In the genomic region with DNA sequence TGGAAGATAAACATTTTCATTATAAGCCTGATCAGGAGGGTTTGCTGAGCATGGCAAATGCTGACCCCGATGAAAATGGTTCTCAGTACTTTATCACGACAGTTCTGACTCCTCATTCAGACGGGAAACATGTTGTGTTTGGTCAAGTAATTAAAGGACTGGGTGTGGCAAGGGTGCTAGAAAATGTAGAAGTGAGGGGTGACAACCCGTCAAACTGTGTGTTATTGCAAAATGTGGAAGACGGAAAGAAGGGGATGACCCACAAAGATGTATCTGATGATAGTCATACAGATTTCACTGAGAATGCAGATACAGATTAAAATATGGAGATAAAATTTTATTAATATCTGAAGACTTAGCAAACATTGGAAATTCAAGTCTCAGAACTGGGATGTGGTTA, we compare ENCODE assay signal across 22 mouse cellular contexts.
"Had no signal": no experiment of that assay in that cellular context is flagged by ENCODE, and none has a peak within 500 bp of the region (broad histone marks: within the 10 kb centered on the region; RNA-seq: fewer than 3 reads in every experiment).

No protein-coding gene starts in this region.

- H3K27me3 ChIP-seq: liver, embryonic 15.5 days; lung, embryonic 15.5 days; megakaryocyte, embryonic 14.5 days; midbrain, embryonic 13.5 days; midbrain, embryonic 15.5 days; neural tube, embryonic 13.5 days; neural tube, embryonic 15.5 days had no signal

- DNase-seq: liver, postnatal 0 days; lung, adult 2 months; lung, postnatal 14 days; lung, postnatal 36 days; retina, postnatal 1 day; right cerebral cortex, adult 18-20 months; right cerebral cortex, postnatal 25 days; right cerebral cortex, postnatal 4 days; spleen, adult 18-20 months; thymus, adult 2 months; thymus, postnatal 25 days; thymus, postnatal 4 days had no signal

- H3K9me3 ChIP-seq: liver, embryonic 15.5 days; lung, embryonic 15.5 days; megakaryocyte, embryonic 14.5 days; midbrain, embryonic 13.5 days; midbrain, embryonic 15.5 days; neural tube, embryonic 13.5 days; neural tube, embryonic 15.5 days had no signal

- ATAC-seq: liver, postnatal 0 days; lung, postnatal 0 days; midbrain, embryonic 13.5 days; midbrain, embryonic 15.5 days had no signal

- H3K36me3 ChIP-seq: liver, embryonic 15.5 days; lung, embryonic 15.5 days; midbrain, embryonic 13.5 days; midbrain, embryonic 15.5 days; neural tube, embryonic 13.5 days; neural tube, embryonic 15.5 days had no signal

- H3K4me1 ChIP-seq: liver, embryonic 15.5 days; lung, embryonic 15.5 days; midbrain, embryonic 13.5 days; midbrain, embryonic 15.5 days; neural tube, embryonic 13.5 days; neural tube, embryonic 15.5 days had no signal

- H3K4me3 ChIP-seq: liver, embryonic 15.5 days; lung, embryonic 15.5 days; megakaryocyte, embryonic 14.5 days; midbrain, embryonic 13.5 days; midbrain, embryonic 15.5 days; myocyte; neural tube, embryonic 13.5 days; neural tube, embryonic 15.5 days had no signal

- H3K27ac ChIP-seq: liver, embryonic 15.5 days; lung, embryonic 15.5 days; macrophage; midbrain, embryonic 13.5 days; midbrain, embryonic 15.5 days; neural tube, embryonic 13.5 days; neural tube, embryonic 15.5 days had no signal
